Mouse (Mus musculus): ENCODE results near the gene Rnh1. TPM values are rescaled to one million over a fixed set of nuclear protein-coding genes. Genes with fewer than 3 reads are reported as not detected.
A peak's percentile ranks its signal among the peaks of the same experiment; 100 is the strongest.

The Rnh1 gene
- total RNA-seq, 2 experiments from 2014 or later = 20.1 to 25.3 TPM

DNA sequence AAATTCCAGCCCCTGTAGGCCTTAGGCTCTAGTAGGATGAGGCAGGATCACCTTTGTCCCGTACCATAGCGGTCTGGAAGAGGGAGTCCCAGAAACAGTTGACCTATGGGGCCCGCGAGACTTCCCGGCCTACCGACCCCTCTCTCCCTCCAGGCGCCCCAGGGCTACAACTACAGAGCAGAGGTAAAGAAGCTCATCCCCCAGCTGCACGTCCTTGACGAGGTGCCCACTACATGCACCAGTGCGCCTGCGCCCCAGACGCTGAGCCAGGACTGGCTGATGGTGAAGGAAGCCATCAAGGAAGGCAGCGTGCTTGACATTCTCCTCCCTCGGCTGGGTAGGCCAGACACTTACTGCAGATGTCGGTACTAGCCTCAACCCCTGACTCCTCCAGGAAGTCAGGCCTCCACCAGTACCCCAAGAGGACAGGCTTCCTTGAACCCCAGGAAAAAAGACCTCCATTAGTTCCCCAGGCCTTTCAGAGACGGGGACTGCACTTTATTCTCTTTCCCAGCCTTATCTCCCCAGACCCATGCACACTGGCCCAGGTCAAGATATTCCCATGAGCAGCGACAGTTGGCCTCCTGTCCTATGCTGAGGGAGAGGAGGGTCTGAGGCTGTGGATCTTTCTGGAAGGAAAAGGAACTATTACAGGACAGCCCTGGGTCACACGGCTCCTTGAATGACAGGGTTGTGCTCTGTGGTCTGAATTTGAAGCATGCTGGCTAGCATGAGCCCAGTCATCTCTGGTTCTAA lies 33.7 kb upstream of the Rnh1 start:
- no peak for DNase-seq
- intact Hi-C loops (cut with DNase I) = no loop called here

DNA sequence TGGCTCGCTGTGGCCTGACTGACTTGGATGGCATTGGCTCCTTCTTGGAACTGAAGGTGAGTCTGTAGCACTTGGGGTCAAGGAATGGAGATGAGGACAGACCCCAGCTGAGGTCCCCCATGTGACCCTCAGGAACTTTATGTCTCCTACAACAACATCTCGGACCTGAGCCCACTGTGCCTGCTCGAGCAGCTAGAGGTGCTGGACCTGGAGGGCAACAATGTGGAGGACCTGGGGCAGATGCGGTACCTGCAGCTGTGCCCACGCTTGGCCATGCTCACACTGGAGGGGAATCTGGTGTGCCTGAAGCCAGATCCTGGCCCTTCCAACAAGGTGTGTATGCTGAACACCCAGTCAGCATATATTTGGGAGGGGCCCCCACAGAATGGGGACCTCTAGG lies 32.8 kb upstream of the Rnh1 start:
- DNase-seq = no peak
- intact Hi-C loops (cut with DNase I) = no loop called here

- intact Hi-C loops (cut with DNase I) = no loop called here
- no peak for DNase-seq
These were observed 31.9 kb upstream of the Rnh1 start for GRCm38 (mm10) chr7:141204546-141204945.

- intact Hi-C loops (cut with DNase I) = no loop called here
- DNase-seq = no peak
These were observed 25.5 kb upstream of the Rnh1 start for GRCm38 (mm10) chr7:141198121-141198520.

DNA sequence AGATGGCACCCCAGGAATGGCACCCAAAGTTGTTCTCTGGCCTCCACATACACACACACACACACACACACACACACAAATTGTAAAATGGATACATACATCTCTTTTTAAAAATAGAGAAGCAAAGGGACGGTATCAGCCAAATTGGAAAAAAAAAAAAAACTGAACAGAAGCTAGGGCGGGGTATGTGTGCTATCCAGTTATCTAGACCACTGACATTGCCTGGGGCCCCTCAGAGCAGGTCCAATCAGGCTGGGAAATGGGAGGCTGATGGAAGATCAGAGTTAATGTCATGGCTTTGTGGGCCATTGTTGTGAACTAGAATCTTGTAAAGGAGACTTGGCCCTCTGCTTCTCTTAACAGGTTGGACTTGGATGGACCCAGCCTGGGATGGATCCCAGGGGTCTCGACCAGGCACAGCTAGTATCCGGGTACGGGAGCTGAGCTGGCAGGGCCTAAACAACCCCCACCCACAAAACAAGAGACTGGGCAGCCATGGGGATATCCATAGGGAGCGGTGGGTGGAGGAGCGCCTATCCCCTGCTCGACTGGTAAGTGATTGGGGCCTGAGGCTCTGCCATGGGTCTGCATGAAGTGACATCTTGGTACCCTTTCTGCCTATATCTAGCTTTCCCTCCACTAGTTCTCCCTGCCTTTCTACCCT lies 24.1 kb upstream of the Rnh1 start:
- DNase-seq = no peak
- intact Hi-C loops (cut with DNase I) = no loop called here

DNA sequence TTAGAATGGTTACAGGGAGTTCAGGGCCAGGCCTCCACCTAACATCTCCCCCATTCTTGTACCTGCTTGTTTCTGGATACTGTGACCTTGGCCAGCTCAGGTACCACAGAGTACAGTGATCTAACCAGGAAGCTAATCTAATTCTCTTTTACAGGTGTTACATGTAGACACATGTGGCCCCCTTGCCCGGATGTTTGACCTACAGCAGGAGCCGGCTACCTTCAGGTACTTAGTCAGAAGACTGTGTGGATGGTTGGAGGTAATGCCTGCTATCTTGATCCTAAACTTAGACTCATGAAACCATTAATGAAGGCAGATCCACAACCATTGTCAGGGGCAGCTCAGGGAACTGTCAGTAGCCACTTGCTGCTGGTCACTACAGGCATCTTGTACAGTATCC lies 23.1 kb upstream of the Rnh1 start:
- DNase-seq = no peak
- intact Hi-C loops (cut with DNase I) = no loop called here

GRCm38 (mm10) chr7:141194830-141195229 lies 22.2 kb upstream of the Rnh1 start:
- intact Hi-C loops (cut with DNase I) = no loop called here
- peak; percentile 93 for DNase-seq

DNA sequence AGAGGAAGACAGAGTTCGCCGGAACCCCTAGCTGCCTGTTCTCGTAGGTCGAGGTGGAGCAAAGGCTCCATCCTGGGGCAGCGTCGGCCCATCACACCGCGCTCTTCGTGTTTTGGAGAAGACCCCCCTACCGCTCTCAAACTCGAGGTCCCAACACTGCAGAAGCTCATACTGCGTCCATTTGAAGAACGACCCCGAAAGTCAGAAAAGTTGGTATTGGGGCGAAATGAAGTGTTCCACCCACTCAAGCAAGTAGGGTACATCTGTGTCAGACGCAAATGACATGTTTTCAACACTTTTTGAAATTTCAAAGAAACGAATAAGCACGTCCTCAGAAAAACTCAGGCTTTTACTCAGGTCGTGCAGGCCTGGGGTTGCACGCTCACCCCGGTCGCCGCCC lies 21.8 kb upstream of the Rnh1 start:
- intact Hi-C loops (cut with DNase I) = no loop called here
- no peak for DNase-seq

- intact Hi-C loops (cut with DNase I) = no loop called here
These were observed 21.3 kb upstream of the Rnh1 start, which contains the start of the genes Hras and Lrrc56 for GRCm38 (mm10) chr7:141193948-141194347. Hras (minus strand) TSS chr7:141194005. Lrrc56 (plus strand) TSS chr7:141194157.

GRCm38 (mm10) chr7:141193348-141193856 lies 20.7 kb upstream of the Rnh1 start:
- peak; percentile 32 for DNase-seq
- intact Hi-C loops (cut with DNase I) = no loop called here

More at GRCm38 (mm10) chr7:141193948-141194347, 21.3 kb upstream of the Rnh1 start, which contains the start of the genes Hras and Lrrc56:
- DNase-seq = peak; percentile 98

DNA sequence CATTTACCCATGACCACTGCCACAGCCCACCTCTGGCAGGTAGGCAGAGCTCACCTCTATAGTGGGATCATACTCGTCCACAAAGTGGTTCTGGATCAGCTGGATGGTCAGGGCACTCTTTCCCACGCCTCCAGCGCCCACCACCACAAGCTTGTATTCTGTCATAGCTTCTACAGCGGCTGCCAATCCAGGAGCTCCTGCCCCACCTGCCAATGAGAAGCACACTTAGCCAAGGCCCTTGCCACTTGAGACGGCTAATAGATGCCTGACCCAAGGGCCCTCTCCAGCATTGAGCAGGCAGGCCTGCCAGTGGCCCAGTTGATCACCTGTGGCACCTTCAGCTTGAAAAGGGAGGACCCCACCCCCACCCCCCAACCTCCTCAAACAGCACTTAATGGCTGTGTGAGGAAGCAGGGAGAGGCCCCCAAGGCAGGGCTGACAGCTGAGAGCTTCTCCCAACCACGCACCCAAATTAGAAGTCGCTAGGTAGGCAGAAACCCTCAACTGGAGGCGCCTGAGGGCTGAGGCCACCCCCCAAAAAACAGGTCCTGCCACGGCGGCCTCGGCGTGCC lies 20.2 kb upstream of the Rnh1 start:
- intact Hi-C loops (cut with DNase I) = no loop called here
- DNase-seq = no peak

DNA sequence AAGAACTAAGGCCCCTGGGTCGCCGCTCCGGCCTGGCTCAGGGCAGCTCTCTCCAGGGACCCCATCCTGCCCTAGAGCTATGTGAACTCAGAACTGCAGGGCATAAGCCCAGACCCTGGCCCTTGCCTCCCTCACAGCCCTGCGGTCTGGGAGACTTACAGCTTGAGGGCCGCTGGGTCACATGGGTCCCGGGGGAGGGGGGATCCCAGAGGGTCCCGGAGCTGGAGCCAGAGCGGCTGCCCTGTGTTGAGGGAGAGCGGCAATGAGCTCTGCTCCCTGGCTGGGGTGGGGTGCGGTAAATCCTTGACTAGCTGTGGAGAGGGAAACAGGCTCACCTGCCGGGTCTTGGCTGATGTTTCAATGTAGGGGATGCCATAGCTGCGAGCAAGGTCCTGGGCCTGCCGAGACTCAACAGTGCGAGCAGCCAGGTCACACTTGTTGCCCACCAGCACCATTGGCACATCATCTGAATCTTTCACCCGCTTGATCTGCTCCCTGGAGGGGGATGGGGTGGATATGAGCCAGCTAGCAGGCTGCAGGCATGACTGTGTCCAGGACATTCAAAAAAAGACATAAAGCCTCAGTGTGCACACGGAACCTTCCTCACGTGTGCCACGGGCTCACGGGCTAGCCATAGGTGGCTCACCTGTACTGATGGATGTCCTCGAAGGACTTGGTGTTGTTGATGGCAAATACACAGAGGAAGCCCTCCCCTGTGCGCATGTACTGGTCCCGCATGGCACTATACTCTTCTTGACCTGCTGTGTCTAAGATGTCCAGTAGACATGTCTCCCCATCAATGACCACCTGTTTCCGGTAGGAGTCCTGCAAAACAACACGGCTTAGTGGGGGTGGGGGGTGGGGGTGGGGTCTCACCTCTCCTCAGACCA lies 19.4 kb upstream of the Rnh1 start:
- intact Hi-C loops (cut with DNase I) = no loop called here
- no peak for DNase-seq

- DNase-seq = no peak
- intact Hi-C loops (cut with DNase I) = no loop called here
These were observed 18.4 kb upstream of the Rnh1 start for GRCm38 (mm10) chr7:141191036-141191435.

GRCm38 (mm10) chr7:141190220-141190619 lies 17.6 kb upstream of the Rnh1 start:
- DNase-seq = no peak
- intact Hi-C loops (cut with DNase I) = no loop called here

DNA sequence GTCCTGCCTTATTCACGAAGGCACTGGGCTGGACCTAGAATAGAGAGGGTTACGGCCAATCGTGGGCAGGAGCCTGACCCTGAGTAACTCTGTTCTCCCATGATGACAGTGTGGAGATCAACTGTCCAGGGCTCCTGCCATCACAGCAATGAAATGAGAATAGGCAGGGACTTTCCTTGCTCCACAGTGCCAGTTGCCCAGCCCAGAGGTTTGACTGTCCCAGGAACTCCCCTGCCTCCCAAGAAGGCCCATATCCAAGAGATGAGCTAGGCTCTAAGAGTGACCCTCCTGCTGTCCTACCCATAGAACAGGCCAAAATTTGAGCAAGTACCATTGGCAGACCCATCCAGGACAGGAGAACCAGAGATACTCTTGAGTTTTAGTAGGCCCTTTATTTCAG lies 16.1 kb upstream of the Rnh1 start:
- no peak for DNase-seq
- intact Hi-C loops (cut with DNase I) = no loop called here

GRCm38 (mm10) chr7:141188194-141188593 lies 15.5 kb upstream of the Rnh1 start:
- intact Hi-C loops (cut with DNase I) = no loop called here
- no peak for DNase-seq

GRCm38 (mm10) chr7:141176173-141176572 lies 3.5 kb upstream of the Rnh1 start:
- intact Hi-C loops (cut with DNase I) = loop anchor here (10.0 kb wide), 3 partner anchors 111 to 321 kb away; partner anchors contain the start of genes B4galnt4, Bet1l, Cox8b and Gm45785
- DNase-seq = peak; percentile 88

DNA sequence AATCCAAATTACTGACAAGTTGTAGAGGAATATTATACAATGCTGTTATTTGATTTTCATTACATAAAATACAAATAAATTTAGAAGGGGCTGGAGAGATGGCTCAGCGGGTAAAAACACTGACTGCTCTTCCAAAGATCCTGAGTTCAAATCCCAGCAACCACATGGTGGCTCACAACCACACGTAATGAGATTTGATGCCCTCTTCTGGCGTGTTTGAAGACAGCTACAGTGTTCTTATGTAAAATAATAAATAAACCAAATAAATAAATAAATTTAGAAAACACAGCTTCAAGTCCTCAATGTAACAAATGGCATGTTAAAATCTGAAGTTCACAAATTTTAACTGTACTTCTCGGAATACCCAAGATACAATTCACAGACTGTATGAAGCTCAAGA lies 2.4 kb upstream of the Rnh1 start:
- no peak for DNase-seq
- intact Hi-C loops (cut with DNase I) = loop anchor here (10.0 kb wide), 3 partner anchors 110 to 320 kb away; partner anchors contain the start of genes B4galnt4, Bet1l, Cox8b and Gm45785

GRCm38 (mm10) chr7:141173323-141173850 lies 730 bp upstream of the Rnh1 start:
- intact Hi-C loops (cut with DNase I) = loop anchor here (10.0 kb wide), 3 partner anchors 109 to 319 kb away; partner anchors contain the start of genes B4galnt4, Bet1l, Cox8b and Gm45785
- DNase-seq = no peak

DNA sequence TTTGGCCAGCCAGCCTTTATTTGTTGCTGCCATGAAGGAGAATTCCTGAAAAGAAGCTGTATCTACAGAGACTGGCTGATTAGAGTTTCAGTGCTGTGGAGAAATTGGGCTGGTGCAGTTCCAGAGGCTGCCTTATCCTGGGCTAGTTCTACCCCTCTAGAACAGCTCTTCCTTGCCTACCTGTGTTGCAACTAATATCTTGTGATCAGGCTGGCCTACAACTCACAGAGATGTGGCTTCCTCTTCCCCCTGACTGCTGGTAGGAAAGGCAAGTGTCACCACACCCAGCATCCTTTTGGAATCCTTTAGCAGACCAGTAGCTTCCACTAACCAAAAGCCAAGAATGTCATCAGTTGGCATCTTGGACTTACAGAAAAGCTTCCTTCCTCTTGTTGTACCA lies 2.8 kb downstream of the Rnh1 start:
- DNase-seq = no peak
- intact Hi-C loops (cut with DNase I) = loop anchor here (10.0 kb wide), 3 partner anchors 105 to 315 kb away; partner anchors contain the start of genes B4galnt4, Bet1l, Cox8b and Gm45785
